Mouse (Mus musculus): Measurements from ENCODE around the gene Ccdc183. TPM values are rescaled to one million over a fixed set of nuclear protein-coding genes. Genes with fewer than 3 reads are reported as not detected.
A peak's percentile ranks its signal among the peaks of the same experiment; 100 is the strongest.

The Ccdc183 gene
- polyA plus RNA-seq, 1 experiment from 2014 or later, result 0.09 TPM

GRCm38 (mm10) chr2:25634046-25634445, 16.6 kb upstream of the Ccdc183 start:
- no peak for ATAC-seq (replicated peaks; ENCODE audit: insufficient number of reproducible peaks, insufficient read depth, low FRiP score, low read depth)
- H3K36me3 ChIP-seq, result no peaks in the 10 kb centered on the region
- H3K9me3 ChIP-seq (replicated peaks), result no peaks in the 10 kb centered on the region
- WGBS, result 77% methylated on average over 1 of the region's 1 CpGs
- H3K9ac ChIP-seq, result no peak overlapping the region
- no peaks in the 10 kb centered on the region for H3K27me3 ChIP-seq
- H3K27ac ChIP-seq, result no peak overlapping the region
- no peak overlapping the region for H3K4me2 ChIP-seq
- no peaks in the 10 kb centered on the region for H3K4me1 ChIP-seq (replicated peaks)
- H3K4me3 ChIP-seq, result no peak overlapping the region

GRCm38 (mm10) chr2:25633616-25634015, 16.1 kb upstream of the Ccdc183 start:
- H3K4me2 ChIP-seq, result no peak overlapping the region
- no peak for ATAC-seq (replicated peaks; ENCODE audit: insufficient number of reproducible peaks, insufficient read depth, low FRiP score, low read depth)
- H3K36me3 ChIP-seq, result no peaks in the 10 kb centered on the region
- WGBS, result 73% methylated on average over 3 of the region's 3 CpGs
- no peak overlapping the region for H3K4me3 ChIP-seq
- no peak overlapping the region for H3K9ac ChIP-seq
- no peaks in the 10 kb centered on the region for H3K4me1 ChIP-seq (replicated peaks)
- H3K27me3 ChIP-seq, result no peaks in the 10 kb centered on the region
- no peaks in the 10 kb centered on the region for H3K9me3 ChIP-seq (replicated peaks)
- no peak overlapping the region for H3K27ac ChIP-seq

- H3K4me1 ChIP-seq (replicated peaks), result no peaks in the 10 kb centered on the region
- H3K4me3 ChIP-seq, result no peak overlapping the region
- no peak for ATAC-seq (replicated peaks; ENCODE audit: insufficient number of reproducible peaks, insufficient read depth, low FRiP score, low read depth)
- H3K9me3 ChIP-seq (replicated peaks), result no peaks in the 10 kb centered on the region
- no peak overlapping the region for H3K9ac ChIP-seq
- WGBS, result 42% methylated on average over 4 of the region's 4 CpGs
- H3K27me3 ChIP-seq, result no peaks in the 10 kb centered on the region
- H3K27ac ChIP-seq, result no peak overlapping the region
- H3K4me2 ChIP-seq, result no peak overlapping the region
- no peaks in the 10 kb centered on the region for H3K36me3 ChIP-seq
Measured at GRCm38 (mm10) chr2:25628738-25629137, 11.3 kb upstream of the Ccdc183 start.

- H3K4me1 ChIP-seq (replicated peaks), result no peaks in the 10 kb centered on the region
- H3K36me3 ChIP-seq, result no peaks in the 10 kb centered on the region
- no peak within 1 kb of the TSS for H3K4me3 ChIP-seq
- H3K4me2 ChIP-seq, result no peak within 1 kb of the TSS
- H3K27me3 ChIP-seq, result no peaks in the 10 kb centered on the region
- no peak within 1 kb of the TSS for H3K27ac ChIP-seq
- no peak for ATAC-seq (replicated peaks; ENCODE audit: insufficient number of reproducible peaks, insufficient read depth, low FRiP score, low read depth)
- no peak within 1 kb of the TSS for H3K9ac ChIP-seq
- H3K9me3 ChIP-seq (replicated peaks), result no peaks in the 10 kb centered on the region
- WGBS, result 73% methylated on average over 6 of the region's 6 CpGs
Measured at GRCm38 (mm10) chr2:25627811-25628210, 10.3 kb upstream of the Ccdc183 start, which contains the start of gene Fcna. Gene Fcna (minus strand): TSS chr2:25628030.

GRCm38 (mm10) chr2:25625986-25626385, 8.5 kb upstream of the Ccdc183 start:
- Histone ChIP-seq H3K27me3 (no peaks in the 10 kb centered on the region), H3K4me2 (no peak overlapping the region), H3K9ac (no peak overlapping the region), H3K9me3 (replicated peaks) (no peaks in the 10 kb centered on the region), H3K27ac (no peak overlapping the region), H3K4me1 (replicated peaks) (peaks cover 11% of the 10 kb centered on the region), H3K36me3 (no peaks in the 10 kb centered on the region), H3K4me3 (no peak overlapping the region)
- WGBS, result 53% methylated on average over 5 of the region's 5 CpGs
- no peak for ATAC-seq (replicated peaks; ENCODE audit: insufficient number of reproducible peaks, insufficient read depth, low FRiP score, low read depth)

GRCm38 (mm10) chr2:25621229-25622200, 4.0 kb upstream of the Ccdc183 start, which contains the start of gene Tmem141:
Gene Tmem141 (minus strand): TSS chr2:25622005.
- 7% methylated on average over 34 of the region's 34 CpGs for WGBS
- Histone ChIP-seq H3K9ac (peak within 1 kb of the TSS; percentile 64), H3K27me3 (peaks cover 23% of the 10 kb centered on the region), H3K9me3 (replicated peaks) (no peaks in the 10 kb centered on the region), H3K4me3 (peak within 1 kb of the TSS; percentile 59), H3K4me1 (replicated peaks) (peaks cover 13% of the 10 kb centered on the region), H3K27ac (peak within 1 kb of the TSS; percentile 67), H3K36me3 (no peaks in the 10 kb centered on the region), H3K4me2 (peak within 1 kb of the TSS; percentile 92)
- peak; percentile 89 for ATAC-seq (replicated peaks; ENCODE audit: insufficient number of reproducible peaks, insufficient read depth, low FRiP score, low read depth)

- no peak overlapping the region for H3K9ac ChIP-seq
- no peaks in the 10 kb centered on the region for H3K9me3 ChIP-seq (replicated peaks)
- 75% methylated on average over 4 of the region's 4 CpGs for WGBS
- no peak for ATAC-seq (replicated peaks; ENCODE audit: insufficient number of reproducible peaks, insufficient read depth, low FRiP score, low read depth)
- no peak overlapping the region for H3K4me3 ChIP-seq
- H3K4me1 ChIP-seq (replicated peaks), result peaks cover 18% of the 10 kb centered on the region
- peaks cover 29% of the 10 kb centered on the region for H3K27me3 ChIP-seq
- no peak overlapping the region for H3K27ac ChIP-seq
- H3K36me3 ChIP-seq, result no peaks in the 10 kb centered on the region
- H3K4me2 ChIP-seq, result peak overlapping the region; percentile 92
Measured at GRCm38 (mm10) chr2:25620852-25621228, 3.4 kb upstream of the Ccdc183 start.

- Histone ChIP-seq H3K9me3 (replicated peaks) (no peaks in the 10 kb centered on the region), H3K36me3 (no peaks in the 10 kb centered on the region), H3K27ac (no peak overlapping the region), H3K4me2 (no peak overlapping the region), H3K9ac (no peak overlapping the region), H3K4me1 (replicated peaks) (peaks cover 18% of the 10 kb centered on the region), H3K4me3 (no peak overlapping the region), H3K27me3 (peaks cover 34% of the 10 kb centered on the region)
- WGBS, result 66% methylated on average over 6 of the region's 6 CpGs
- no peak for ATAC-seq (replicated peaks; ENCODE audit: insufficient number of reproducible peaks, insufficient read depth, low FRiP score, low read depth)
Measured at GRCm38 (mm10) chr2:25620386-25620785, 2.9 kb upstream of the Ccdc183 start.

GRCm38 (mm10) chr2:25616398-25616797, 1.1 kb downstream of the Ccdc183 start:
- H3K4me2 ChIP-seq, result peak overlapping the region; percentile 33
- peak overlapping the region; percentile 14 for H3K4me3 ChIP-seq
- no peaks in the 10 kb centered on the region for H3K36me3 ChIP-seq
- H3K27ac ChIP-seq, result no peak overlapping the region
- no peak overlapping the region for H3K9ac ChIP-seq
- H3K27me3 ChIP-seq, result peaks cover 47% of the 10 kb centered on the region
- H3K4me1 ChIP-seq (replicated peaks), result peaks cover 11% of the 10 kb centered on the region
- WGBS, result 20% methylated on average over 22 of the region's 22 CpGs
- no peaks in the 10 kb centered on the region for H3K9me3 ChIP-seq (replicated peaks)
- no peak for ATAC-seq (replicated peaks; ENCODE audit: insufficient number of reproducible peaks, insufficient read depth, low FRiP score, low read depth)

GRCm38 (mm10) chr2:25608671-25609070, 8.8 kb downstream of the Ccdc183 start:
- Histone ChIP-seq H3K9me3 (replicated peaks) (no peaks in the 10 kb centered on the region), H3K27me3 (no peaks in the 10 kb centered on the region; the same call in 1 of the 2 replicates), H3K4me1 (replicated peaks) (peaks cover 18% of the 10 kb centered on the region), H3K36me3 (no peaks in the 10 kb centered on the region), H3K4me2 (peak overlapping the region; percentile 63), H3K9ac (no peak overlapping the region), H3K4me3 (peak overlapping the region; percentile 81), H3K27ac (no peak overlapping the region; the same call in 1 of the 2 replicates)
- WGBS, result 57% methylated on average over 10 of the region's 10 CpGs
- no peak for ATAC-seq (replicated peaks; ENCODE audit: insufficient number of reproducible peaks, insufficient read depth, low FRiP score, low read depth)

- peak within 1 kb of the TSS; percentile 94 for H3K9ac ChIP-seq
- peak; percentile 90 for ATAC-seq (replicated peaks; ENCODE audit: insufficient number of reproducible peaks, insufficient read depth, low FRiP score, low read depth)
- H3K4me3 ChIP-seq, result peak within 1 kb of the TSS; percentile 81
- H3K4me2 ChIP-seq, result peak within 1 kb of the TSS; percentile 63
- no peaks in the 10 kb centered on the region for H3K9me3 ChIP-seq (replicated peaks)
- peak within 1 kb of the TSS; percentile 91 for H3K27ac ChIP-seq
- H3K4me1 ChIP-seq (replicated peaks), result peaks cover 18% of the 10 kb centered on the region
- H3K36me3 ChIP-seq, result no peaks in the 10 kb centered on the region; the same call in 1 of the 2 replicates
- H3K27me3 ChIP-seq, result no peaks in the 10 kb centered on the region; the same call in 1 of the 2 replicates
- WGBS, result under 1% methylated on average over 80 of the region's 80 CpGs
Measured at GRCm38 (mm10) chr2:25607761-25608622, 9.5 kb downstream of the Ccdc183 start, which contains the start of gene Rabl6. Gene Rabl6 (minus strand): TSS chr2:25608521.

All from heart, embryonic 15.5 days (tissue).